Mouse (Mus musculus) WW6 (cell line): ENCODE measurements around the gene Asic3.

Source experiments
- DNase-seq: peaks from one replicate; pipeline ENCODE4 v3.0.0-alpha.2; 2013; ENCODE audit warnings: low read depth, low spot score

Asic3 gene

DNA sequence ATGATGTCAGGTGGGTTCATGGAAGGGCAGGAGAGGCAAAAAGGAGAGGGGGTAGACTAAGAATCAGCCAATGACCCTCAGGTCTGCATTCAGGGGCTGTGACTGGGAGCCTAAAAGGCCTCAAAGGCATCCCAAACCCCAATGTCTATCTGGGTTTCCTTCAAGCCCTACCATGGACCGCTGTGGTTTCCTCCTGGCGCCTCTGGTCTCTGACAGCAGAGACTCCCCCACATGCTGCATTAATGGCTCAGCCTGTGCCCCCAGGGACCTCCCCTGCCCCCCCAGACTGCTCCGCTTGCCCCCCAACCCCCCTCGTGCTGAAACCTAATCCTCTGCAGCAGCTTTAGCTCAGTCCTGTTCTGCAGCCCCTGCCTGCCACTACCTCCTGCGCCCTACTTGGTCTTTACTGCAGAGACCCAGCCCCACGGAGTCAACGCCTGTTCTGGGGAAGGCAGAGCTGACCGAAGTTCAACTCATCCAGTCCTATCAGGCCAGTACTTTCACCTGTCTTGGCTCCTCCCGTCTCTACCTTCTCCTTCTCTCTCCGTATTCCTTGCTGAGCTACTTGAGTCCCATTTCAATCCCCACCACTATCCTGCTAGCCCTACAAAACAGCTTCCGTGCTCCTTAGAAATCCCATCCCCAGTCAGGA lies at the start of gene Asic3:
TSS of gene Asic3 (plus strand) at position 351 of the 652 bp plus-strand sequence.
- no peak for DNase-seq

DNA sequence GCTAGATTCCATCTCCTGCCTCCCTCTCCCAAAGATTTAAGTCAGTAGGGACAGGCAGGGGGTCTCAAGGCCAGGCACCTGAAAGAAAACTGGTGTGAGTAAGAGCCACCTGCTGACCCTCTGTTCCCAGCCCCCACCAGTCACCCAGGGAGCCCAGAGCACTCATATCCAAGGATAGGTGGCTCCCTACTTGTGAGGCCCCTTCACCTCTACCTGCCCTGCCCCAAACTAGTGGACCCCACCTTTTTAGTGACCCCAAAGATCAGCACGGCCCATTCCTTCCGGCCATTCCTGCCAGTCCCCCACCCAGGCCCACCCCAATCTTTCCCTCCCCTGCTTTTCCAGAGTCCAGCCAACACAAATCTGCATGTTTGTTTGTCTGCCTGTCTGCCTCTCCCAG lies 49.7 kb upstream of the Asic3 start:
- no peak for DNase-seq

- DNase-seq, result no peak
Observed at GRCm38 (mm10) chr5:24364061-24364460, 49.1 kb upstream of the Asic3 start.

GRCm38 (mm10) chr5:24364508-24364907 lies 48.7 kb upstream of the Asic3 start, which contains the start of gene Nos3:
TSS of gene Nos3 (plus strand) at chr5:24364810.
- DNase-seq, result no peak

DNA sequence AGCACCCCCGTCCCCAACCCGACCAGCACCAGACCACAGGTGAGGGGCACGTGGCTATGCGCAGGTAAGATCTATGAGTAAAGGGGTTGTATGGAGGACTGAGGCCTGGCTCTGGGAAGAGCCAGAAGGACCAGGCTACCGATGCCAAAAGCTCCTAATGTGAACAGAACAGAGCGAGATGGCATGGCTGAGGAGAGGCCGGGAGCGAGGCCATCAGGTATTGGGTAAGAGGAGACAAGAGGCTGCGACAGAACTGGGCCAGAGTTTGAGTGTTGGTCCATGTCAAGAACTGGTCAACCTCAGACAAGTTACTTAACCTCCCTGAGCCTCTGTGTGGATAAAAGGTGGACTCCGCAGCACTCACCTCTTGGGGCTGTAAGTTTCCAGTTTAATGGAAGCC lies 48.2 kb upstream of the Asic3 start:
- no peak for DNase-seq

- no peak for DNase-seq
Observed at GRCm38 (mm10) chr5:24365528-24365927, 47.7 kb upstream of the Asic3 start.

DNA sequence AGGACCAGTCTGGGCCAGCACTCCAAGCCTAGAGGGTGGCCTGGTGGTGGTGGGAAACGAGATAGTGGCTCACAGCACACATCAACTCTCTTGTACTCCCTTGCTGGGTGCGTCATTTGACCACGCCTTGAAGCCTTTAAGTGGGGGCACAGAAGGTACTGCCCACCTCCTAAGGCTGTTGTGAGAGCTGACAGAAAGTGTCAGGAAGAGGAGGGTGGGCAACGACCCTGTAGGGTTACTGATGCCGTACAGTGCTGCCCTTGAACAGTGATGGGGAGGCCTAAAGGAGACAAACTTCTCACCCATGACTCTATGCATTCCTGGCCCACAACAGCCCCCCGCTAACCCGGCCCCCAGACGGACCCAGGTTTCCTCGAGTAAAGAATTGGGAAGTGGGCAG lies 46.8 kb upstream of the Asic3 start:
- no peak for DNase-seq

GRCm38 (mm10) chr5:24369767-24370166 lies 43.4 kb upstream of the Asic3 start:
- no peak for DNase-seq

- no peak for DNase-seq
Observed at GRCm38 (mm10) chr5:24373807-24374206, 39.4 kb upstream of the Asic3 start.

GRCm38 (mm10) chr5:24374216-24374615 lies 39.0 kb upstream of the Asic3 start:
- no peak for DNase-seq

DNA sequence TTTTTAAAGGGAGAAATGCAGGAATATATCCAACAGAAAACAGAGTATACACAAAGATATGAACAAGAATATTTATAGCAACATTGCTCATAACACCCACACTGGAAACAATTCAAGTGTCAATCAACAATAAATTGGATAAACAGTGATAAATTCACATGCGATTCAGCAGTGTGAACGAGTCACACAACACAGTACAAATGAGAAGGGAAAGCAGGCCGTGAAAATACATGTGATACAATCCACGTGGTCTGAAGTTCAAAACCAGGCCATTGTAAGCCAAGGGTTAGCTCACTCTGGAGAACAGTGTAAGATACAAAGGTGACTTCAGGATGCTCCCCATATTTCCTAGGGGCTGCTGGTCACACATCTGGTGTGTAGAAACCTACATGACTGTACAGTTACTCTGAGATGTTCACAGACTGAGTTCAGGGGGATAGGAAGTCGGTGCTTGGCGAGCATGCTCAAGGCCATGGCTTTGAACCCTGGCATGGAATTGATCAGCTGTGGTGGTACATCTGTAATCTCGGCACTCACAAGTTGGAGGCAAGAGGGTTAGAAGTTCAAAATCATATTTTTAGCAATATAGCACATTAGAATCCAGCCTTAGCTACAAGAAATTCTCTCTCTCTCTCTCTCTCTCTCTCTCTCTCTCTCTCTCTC lies 38.4 kb upstream of the Asic3 start:
- DNase-seq, result no peak

- no peak for DNase-seq
Observed at GRCm38 (mm10) chr5:24378700-24379099, 34.5 kb upstream of the Asic3 start.

- no peak for DNase-seq
Observed at GRCm38 (mm10) chr5:24379501-24379900, 33.7 kb upstream of the Asic3 start.

DNA sequence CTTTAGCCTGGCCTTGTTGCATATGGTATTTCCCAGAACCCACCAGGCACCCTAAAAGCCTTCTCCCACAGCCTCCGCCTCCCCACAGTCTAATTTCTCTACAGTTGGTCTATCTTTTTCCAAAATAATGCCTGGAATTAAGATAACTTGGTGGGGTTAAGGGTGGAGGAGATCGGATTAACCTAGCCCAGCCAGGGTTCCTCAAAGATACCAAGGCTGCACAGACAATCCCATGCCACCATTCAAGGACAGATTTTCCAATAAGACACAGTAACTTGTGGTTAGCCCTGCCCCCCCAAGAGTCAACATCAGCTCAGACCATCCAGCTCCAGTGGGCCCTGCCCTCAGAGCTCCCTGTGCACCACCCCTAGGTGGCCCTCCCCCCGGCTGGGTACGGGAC lies 32.7 kb upstream of the Asic3 start:
- DNase-seq, result no peak

- no peak for DNase-seq
Observed at GRCm38 (mm10) chr5:24381486-24381885, 31.7 kb upstream of the Asic3 start.

DNA sequence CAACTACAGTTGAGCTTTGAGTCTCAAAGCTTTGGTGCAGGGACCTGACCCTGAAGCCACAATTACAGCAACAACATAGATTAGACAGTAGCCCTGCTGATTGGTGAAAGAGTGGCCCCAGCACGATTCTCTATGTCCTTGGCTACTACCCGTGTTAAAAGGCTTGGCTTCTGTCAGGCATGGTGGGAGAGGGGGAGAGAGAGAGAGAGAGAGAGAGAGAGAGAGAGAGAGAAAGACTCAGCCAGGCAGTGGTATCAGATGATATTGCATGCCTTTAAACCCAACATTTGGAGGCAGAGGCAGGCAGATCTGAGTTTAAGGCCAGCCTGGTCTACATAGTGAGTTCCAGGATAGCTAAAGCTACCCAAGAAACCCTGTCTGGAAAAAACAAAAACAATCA lies 31.2 kb upstream of the Asic3 start:
- no peak for DNase-seq

DNA sequence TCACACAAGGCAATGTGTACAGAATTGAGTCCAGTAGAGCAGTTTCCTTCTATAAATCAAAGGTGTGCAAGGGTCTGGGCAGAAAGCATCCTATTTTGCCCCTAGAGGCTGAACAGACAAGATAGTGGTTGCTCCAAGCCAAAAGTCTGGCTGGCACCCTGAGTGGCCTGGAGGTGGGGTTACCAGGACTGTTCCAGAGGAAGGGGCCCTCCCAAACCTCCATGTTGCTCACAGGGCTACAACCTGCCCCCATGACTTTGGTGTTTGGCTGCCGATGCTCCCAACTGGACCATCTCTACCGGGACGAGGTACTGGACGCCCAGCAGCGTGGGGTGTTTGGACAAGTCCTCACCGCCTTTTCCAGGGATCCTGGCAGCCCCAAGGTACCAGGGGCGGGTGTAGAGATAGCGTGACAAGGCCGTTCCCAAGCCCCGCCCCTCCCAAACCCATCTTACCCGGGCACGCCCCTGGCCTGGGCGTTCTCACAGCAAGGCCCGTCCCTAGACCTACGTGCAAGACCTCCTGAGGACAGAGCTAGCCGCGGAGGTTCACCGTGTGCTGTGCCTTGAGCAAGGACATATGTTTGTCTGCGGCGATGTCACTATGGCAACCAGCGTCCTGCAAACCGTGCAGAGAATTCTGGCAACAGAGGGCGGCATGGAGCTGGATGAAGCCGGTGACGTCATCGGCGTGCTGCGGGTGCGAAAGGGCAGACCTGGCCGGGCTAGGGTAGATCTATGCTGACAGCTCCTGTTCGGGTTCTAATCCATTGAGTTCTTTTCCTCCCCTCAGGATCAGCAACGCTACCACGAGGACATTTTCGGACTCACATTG lies 29.9 kb upstream of the Asic3 start:
- DNase-seq, result peak; percentile 96

- no peak for DNase-seq
Observed at GRCm38 (mm10) chr5:24384407-24384806, 28.8 kb upstream of the Asic3 start.

DNA sequence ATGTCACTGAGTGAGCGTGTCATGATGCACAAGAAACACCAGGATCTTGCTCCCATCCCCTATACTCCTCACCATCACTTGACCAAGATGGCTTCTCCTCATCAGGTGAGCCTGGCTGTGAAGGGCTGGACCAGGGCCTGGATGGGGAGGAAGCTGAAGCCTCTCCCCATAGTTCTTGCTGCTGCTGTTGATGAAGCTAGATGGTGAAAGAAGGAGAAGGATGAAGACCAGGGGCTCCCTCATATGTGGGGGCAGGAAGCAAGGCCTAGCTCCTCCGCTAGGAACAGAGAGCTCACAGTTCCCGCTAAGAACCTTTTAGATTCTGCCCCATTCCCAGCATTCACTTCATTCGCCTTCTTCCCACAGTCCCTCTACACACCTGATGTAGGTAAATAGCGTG lies 27.8 kb upstream of the Asic3 start:
- no peak for DNase-seq

- no peak for DNase-seq
Observed at GRCm38 (mm10) chr5:24385887-24386550, 27.2 kb upstream of the Asic3 start.

DNA sequence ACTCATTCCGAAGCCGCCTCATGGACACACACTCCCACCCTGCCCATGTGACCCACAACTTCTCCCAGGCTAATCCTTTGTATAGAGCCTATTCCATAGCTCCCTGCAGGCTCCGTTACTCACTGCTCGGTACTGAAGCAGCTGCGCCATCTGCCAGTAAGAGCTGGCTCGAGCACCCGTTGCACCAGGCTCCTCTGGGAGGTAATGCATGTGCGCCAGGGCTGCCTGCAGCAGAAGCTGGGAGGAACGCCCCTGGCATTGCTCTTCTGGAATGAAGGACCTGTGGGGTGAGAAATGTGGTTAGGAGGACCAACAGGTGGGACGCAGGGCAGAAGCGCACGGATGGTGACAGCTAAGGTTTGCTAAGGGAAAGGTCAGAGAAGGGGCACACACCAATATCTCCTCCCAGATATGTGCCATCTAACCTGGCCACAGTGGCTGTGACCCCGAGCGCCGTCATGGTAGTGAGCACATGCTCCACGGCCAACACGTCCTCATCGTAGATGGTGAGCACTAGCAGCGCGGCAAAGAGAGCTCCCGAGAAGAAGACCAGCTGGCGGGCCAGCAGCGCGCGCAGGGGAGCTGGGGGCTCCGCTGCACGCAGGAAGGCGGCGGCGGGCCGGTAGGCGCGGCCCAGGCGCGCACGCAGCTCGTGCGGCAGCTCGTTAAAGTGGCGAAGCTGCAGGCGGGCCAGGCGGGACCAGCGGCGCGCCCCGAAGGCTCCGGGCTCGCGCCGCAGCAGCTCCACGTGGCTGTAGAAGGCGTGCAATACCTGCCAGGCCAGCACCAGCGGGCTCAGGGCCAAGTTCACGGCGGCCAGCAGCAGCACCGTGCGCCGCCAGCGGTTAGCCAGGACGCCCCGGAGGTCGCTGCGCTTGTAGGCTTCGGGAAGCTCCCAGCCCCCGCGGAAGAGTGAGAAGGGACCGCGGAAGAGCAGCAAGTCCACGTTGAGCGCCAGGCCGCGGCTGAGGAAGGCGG lies 25.6 kb upstream of the Asic3 start:
- no peak for DNase-seq
